Mouse (Mus musculus): Measurements from ENCODE around the gene 1700016H13Rik.

1700016H13Rik gene

DNA sequence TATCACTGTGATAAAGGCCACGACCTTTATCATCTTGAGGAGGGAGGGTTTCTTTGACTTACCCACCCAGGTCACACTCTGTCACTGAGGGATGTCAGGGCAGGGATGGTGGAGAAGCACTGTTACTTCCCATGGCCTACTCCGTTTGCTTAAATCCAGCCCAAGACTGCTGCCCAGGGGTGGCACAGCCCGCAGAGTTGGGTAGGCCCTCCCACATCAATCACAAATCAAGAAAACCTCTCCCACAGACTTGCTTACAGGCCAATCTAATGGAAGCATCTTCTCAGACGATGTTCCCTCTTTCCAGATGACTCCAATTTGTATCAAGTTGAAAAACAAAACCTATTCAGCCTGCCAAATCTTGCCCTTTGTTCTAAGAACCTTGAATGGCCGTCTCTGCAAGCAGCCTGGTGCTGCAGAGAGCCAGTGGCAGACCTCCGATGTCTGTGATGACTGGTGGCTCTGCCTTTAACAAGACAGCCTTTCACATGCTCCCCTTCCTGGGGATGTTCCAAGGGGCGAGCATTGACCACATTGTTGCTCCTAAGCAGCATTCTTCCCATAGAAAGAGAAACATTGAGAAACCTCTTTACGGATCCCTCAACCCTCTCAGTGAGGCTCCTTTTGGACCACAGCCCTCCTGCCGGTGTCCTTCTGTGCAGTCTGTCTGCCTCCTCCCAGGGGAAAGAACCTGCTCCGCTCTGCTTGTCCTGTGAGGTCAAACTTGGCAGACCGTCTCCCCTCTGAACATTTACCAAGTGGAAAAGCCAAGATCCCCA lies 52.5 kb downstream of the 1700016H13Rik start:
- DNase-seq = no peak

GRCm38 (mm10) chr5:103598881-103599280 lies 56.9 kb downstream of the 1700016H13Rik start:
- DNase-seq = no peak

GRCm38 (mm10) chr5:103598264-103598663 lies 57.5 kb downstream of the 1700016H13Rik start:
- no peak for DNase-seq

All from thymus, adult 18-20 months (tissue).